Mouse (Mus musculus) megakaryocyte progenitor cell, adult 5-6 weeks (primary cell): ENCODE results near the gene Sstr4. TPM values are rescaled to one million over a fixed set of nuclear protein-coding genes. Genes with fewer than 3 reads are reported as not detected.

Experiments used
- ATAC-seq: replicated peaks from 2 replicates; pipeline ENCODE4 v1.8.0; 2016; ENCODE audit warnings: mild to moderate bottlenecking, moderate TSS enrichment, inconsistent platforms; ENCODE audit not compliant: poor library complexity
- total RNA-seq, 2 experiments: library from RNA; stranded (forward) in 1 of 2; stranded (reverse) in 1 of 2; fragments of 157-497, 149-512 nt in 1 of 2; fragments of 200-1000 nt in 1 of 2; gene quantifications; 2 replicates each; pipeline versions ENCODE4 v1.2.3 to v1.2.4; 2015 to 2017

The Sstr4 gene
- total RNA-seq, 2 experiments from 2014 or later = 0.29 TPM; not detected in 1

GRCm38 (mm10) chr2:148427553-148427952 lies 32.4 kb downstream of the Sstr4 start:
- no peak for ATAC-seq

GRCm38 (mm10) chr2:148428523-148428922 lies 33.4 kb downstream of the Sstr4 start:
- peak; percentile 85 for ATAC-seq

- no peak for ATAC-seq
Measured at GRCm38 (mm10) chr2:148429001-148429505, 33.9 kb downstream of the Sstr4 start.

GRCm38 (mm10) chr2:148430941-148431340 lies 35.8 kb downstream of the Sstr4 start:
- ATAC-seq = no peak

- no peak for ATAC-seq
Measured at GRCm38 (mm10) chr2:148432346-148432745, 37.2 kb downstream of the Sstr4 start.

- peak; percentile 48 for ATAC-seq
Measured at GRCm38 (mm10) chr2:148436285-148436684, 41.1 kb downstream of the Sstr4 start.

GRCm38 (mm10) chr2:148439691-148440276 lies 44.6 kb downstream of the Sstr4 start:
- no peak for ATAC-seq

GRCm38 (mm10) chr2:148441421-148441820 lies 46.3 kb downstream of the Sstr4 start:
- no peak for ATAC-seq

- ATAC-seq = peak; percentile 1; the same call in 1 of the 2 replicates
Measured at GRCm38 (mm10) chr2:148442172-148442571, 47.0 kb downstream of the Sstr4 start.

GRCm38 (mm10) chr2:148442710-148443109 lies 47.6 kb downstream of the Sstr4 start:
- no peak for ATAC-seq

- peak; percentile 67 for ATAC-seq
Measured at GRCm38 (mm10) chr2:148443249-148443958, 48.3 kb downstream of the Sstr4 start, which contains the start of gene Cd93. Gene Cd93 (minus strand): TSS chr2:148443563.

GRCm38 (mm10) chr2:148444472-148444871 lies 49.3 kb downstream of the Sstr4 start:
- no peak for ATAC-seq

- ATAC-seq = no peak
Measured at GRCm38 (mm10) chr2:148445616-148446015, 50.5 kb downstream of the Sstr4 start.

Other genes with a start within 250 kb of the Sstr4 start
- 12.0 and 13.8 TPM in 2 replicates for gene Thbd, start 12.8 kb downstream of the Sstr4 start, total RNA-seq (2015)
- gene Thbd, start 12.8 kb downstream of the Sstr4 start, total RNA-seq (2017) = 11.4 and 11.7 TPM in 2 replicates
- gene Cd93, start 48.2 kb downstream of the Sstr4 start, total RNA-seq (2015) = 102 and 116 TPM in 2 replicates
- 126 and 132 TPM in 2 replicates for gene Cd93, start 48.2 kb downstream of the Sstr4 start, total RNA-seq (2017)